Mouse (Mus musculus) mammary gland, adult 2 months (tissue): ENCODE data around the gene Memo1. TPM values are rescaled to one million over a fixed set of nuclear protein-coding genes. Genes with fewer than 3 reads are reported as not detected.

Source experiments
- polyA plus RNA-seq: library from polyadenylated mRNA; depleted of rRNA; stranded (reverse); fragments of >200 nt; gene quantifications from 2 replicates; pipeline ENCODE4 v1.2.3, GENCODE M21; 2012; ENCODE audit warnings: low replicate concordance; rRNA removed

The Memo1 gene
- 39.1 and 42.3 TPM in 2 replicates for polyA plus RNA-seq

GRCm38 (mm10) chr17:74295026-74295970, at the start of gene Memo1:
TSS of gene Memo1 (minus strand) at chr17:74295521.

DNA sequence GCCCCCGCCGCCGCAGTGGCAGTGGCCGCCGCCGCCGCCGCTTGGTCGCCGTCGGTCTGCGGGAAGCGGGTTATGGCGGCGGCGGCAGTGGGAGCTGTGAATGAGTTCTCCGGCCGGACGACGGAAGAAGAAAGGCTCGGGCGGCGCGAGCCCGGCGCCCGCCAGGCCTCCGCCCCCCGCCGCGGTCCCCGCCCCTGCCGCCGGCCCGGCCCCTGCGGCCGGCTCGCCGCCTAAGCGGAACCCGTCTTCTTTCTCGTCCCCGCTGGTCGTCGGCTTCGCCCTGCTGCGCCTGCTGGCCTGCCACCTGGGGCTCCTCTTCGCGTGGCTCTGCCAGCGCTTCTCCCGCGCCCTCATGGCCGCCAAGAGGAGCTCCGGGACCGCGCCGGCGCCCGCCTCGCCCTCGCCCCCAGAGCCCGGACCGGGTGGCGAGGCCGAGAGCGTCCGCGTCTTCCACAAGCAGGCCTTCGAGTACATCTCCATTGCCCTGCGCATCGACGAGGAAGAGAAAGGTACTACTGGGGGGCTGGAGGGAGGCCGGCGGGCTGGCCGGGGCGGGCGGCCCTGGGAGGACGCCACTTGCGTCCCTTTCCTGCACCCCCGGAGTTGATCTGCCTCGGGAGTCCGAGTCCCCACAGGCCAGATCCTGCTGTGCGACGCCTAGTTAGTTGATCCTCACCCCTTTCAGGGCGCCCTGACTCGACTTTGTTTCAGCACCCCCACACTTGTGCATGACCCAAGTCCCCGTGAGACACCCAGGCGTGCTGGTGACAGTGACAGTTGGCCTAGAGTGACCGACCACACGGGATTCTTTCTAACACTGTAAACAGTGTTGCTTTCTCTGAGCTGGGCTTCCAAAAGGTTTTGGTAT, 43.9 kb upstream of the Memo1 start, which contains the start of gene Spast:
Gene Spast, plus strand, starts transcription at position 51 of the 868 bp plus-strand sequence.

GRCm38 (mm10) chr17:74323844-74324243, 28.5 kb upstream of the Memo1 start, which contains the start of gene Dpy30:
TSS of gene Dpy30 (minus strand) at chr17:74323944.

Other genes with a start within 250 kb of the Memo1 start
- gene Srd5a2, start 247.6 kb downstream of the Memo1 start, polyA plus RNA-seq, result not detected in 2 replicates
- gene Dpy30, start 28.4 kb upstream of the Memo1 start, polyA plus RNA-seq, result 15.1 and 21.8 TPM in 2 replicates
- 5.9 and 8.7 TPM in 2 replicates for gene Spast, start 43.5 kb upstream of the Memo1 start, polyA plus RNA-seq
- gene Slc30a6, start 100.1 kb upstream of the Memo1 start, polyA plus RNA-seq, result 14.9 and 23.6 TPM in 2 replicates
- 0.59 and 0.63 TPM in 2 replicates for gene Nlrc4, start 163.6 kb upstream of the Memo1 start, polyA plus RNA-seq
- gene Yipf4, start 194.0 kb upstream of the Memo1 start, polyA plus RNA-seq, result 21.0 and 200 TPM in 2 replicates
- gene Birc6, start 232.8 kb upstream of the Memo1 start, polyA plus RNA-seq, result 108 and 115 TPM in 2 replicates